Mouse (Mus musculus): ENCODE data around the gene Arhgef12.

Arhgef12 gene

DNA sequence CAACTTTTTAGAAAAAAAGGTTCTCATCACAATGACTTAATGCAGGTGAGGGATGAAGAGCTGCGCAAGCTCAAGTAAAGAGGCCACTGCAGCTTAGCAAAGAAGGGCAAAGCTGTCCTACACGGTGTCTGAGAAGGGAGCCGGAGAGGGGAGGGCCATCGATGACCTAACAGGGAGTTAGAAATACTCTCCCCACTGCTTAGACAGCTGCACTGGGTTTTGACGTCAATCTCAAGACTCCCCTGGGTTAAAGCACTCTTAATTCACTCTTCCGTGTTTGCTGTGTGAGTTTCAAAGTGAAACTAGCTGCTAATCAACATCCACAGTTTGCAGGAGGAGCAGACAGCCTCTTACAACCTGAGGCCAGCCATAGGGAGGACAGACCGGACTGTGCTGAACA is 30.9 kb downstream of the Arhgef12 start:
- no peak for DNase-seq (ENCODE audit: low spot score in 2 of 2)

DNA sequence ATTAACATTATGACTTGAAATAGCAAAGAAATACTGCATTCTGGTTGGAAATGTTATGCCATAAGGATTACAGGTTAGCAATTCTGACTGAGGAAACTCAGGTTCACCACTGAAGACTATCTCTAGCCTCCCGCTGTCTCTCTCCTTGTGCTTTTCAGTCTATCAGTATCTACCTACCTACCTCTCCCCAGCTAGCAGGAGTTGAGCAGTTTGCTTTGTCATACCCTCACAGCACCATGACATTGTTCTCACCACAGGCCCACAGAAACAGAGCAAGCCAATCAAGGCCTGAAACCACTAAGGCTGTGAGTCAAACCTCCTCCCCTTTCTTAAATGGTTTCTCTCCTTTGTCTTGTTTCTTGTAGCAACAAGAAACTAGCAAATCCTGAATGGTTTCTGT is 32.4 kb downstream of the Arhgef12 start:
- DNase-seq (ENCODE audit: low spot score in 2 of 2) = no peak

DNA sequence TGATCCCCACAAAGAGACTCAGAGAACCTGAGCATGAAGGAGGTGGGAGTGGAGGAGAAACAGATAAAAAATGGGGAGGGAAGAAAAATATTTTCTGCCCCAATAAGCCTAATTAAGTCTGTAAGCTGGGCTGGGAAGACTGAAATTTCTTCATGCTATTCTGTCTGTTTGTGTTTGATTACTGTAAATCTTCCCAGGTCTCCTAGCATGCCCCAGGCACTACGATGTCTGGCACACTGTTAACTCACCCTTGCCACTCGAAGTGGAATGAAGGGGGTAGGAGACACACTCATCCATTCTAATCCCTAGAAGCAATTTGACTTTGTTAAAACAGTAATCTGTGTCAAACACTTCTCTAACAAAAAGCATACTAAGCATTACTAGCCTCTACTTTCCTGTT is 35.3 kb downstream of the Arhgef12 start:
- DNase-seq (ENCODE audit: low spot score in 2 of 2) = no peak

DNA sequence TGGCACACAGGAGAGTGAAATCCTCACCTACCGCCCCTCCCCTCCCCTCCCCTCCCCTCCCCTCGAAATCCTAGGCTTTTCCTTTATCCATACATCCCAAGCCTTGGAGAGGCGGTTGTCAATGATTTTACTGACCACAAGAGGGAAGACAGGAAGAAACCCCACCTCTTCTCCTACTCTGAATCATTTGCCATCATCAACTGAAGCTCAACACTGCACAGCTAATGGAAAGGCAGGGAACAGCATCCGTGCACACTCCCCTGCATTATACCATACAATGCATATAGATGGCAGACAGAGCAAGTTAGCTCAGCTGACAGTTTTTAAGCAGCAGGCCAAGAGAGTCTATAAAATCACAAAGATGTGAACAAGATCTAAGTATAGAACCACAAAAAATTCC is 35.9 kb downstream of the Arhgef12 start:
- DNase-seq (ENCODE audit: low spot score in 2 of 2) = no peak

GRCm38 (mm10) chr9:43070566-43070965 is 36.5 kb downstream of the Arhgef12 start:
- no peak for DNase-seq (ENCODE audit: low spot score in 2 of 2)

GRCm38 (mm10) chr9:43070153-43070552 is 36.9 kb downstream of the Arhgef12 start:
- no peak for DNase-seq (ENCODE audit: low spot score in 2 of 2)

DNA sequence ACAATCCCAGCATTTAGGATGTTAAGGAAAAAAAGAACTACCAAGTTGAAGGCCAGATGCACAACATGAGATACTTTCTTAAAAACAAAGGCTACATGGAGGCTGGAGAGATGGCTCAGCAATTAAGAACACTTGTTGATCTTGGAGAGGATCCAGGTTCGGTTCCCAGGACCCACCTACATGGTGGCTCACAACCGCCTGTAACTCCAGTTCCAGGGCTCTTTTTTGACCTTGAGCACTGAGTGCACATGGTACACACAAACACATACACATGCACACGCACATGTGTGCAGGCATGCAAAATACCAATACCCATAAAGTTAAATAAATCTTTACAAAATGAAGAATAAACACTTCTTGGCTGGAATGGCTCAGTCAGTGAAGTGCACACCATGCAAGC is 39.1 kb downstream of the Arhgef12 start:
- DNase-seq (ENCODE audit: low spot score in 2 of 2) = no peak

DNA sequence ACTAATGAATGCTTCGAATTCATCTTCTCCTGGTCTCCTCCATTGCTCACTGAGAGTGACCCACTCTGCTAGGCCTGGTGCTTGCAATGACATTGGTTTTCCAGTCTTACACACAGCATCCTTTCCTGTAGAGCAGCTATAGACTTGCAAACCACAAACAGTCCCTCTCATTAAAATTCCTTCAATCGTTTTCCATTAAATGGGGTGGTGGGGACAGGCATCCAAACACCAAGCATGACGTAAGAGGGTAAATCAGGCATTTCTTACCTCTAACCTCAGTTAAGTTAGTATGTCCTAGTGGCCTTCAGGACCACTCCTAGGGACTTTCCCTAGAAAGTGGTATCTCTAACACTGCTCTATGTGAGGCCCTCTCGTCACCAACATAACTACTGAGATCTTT is 41.8 kb downstream of the Arhgef12 start:
- DNase-seq (ENCODE audit: low spot score in 2 of 2) = no peak

- no peak for DNase-seq (ENCODE audit: low spot score in 2 of 2)
Measured at GRCm38 (mm10) chr9:43061545-43061944, 45.5 kb downstream of the Arhgef12 start.

DNA sequence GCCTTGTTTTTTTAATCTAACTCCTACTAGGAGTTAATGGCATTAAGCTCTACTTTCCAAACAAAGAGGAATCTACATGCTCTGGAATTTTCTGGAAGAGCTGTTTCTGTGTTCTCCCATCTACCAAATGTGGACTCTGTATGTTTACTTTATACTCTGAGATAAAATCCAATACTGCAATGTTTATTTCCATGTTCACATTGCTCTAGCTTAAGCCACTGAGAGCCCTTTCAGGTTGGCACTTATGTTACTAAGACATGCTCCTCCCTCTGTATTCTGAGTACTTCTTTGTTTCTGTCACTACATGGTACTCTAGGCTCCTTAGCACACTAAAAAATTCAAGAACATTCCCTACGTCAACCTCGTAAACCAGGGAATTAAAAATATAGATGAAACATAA is 56.6 kb downstream of the Arhgef12 start:
- DNase-seq (ENCODE audit: low spot score in 2 of 2) = no peak

- no peak for DNase-seq (ENCODE audit: low spot score in 2 of 2)
Measured at GRCm38 (mm10) chr9:43044481-43044880, 62.6 kb downstream of the Arhgef12 start.

GRCm38 (mm10) chr9:43038466-43038865 is 68.6 kb downstream of the Arhgef12 start:
- DNase-seq (ENCODE audit: low spot score in 2 of 2) = no peak

DNA sequence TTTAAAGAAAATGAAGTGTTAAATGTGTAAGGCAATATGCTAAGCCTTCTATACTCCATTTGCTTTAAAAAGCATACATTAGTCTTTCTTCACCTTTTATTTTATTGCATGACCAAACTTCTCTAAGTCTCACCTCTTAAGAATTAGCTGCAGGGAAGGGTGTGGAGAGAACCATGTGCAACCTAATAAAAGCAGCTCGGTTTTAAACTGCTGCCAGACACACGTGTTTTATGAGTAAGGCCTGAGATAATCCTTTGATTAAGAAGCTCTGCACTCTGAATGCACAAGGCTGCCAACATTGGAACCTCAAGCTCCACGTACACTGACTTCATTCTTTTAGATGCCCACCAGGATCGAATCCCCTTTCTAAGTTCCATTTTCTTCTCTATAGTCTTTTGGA is 71.8 kb downstream of the Arhgef12 start:
- no peak for DNase-seq (ENCODE audit: low spot score in 2 of 2)

GRCm38 (mm10) chr9:43034273-43034672 is 72.8 kb downstream of the Arhgef12 start:
- no peak for DNase-seq (ENCODE audit: low spot score in 2 of 2)

GRCm38 (mm10) chr9:43027757-43028156 is 79.3 kb downstream of the Arhgef12 start:
- no peak for DNase-seq (ENCODE audit: low spot score in 2 of 2)

DNA sequence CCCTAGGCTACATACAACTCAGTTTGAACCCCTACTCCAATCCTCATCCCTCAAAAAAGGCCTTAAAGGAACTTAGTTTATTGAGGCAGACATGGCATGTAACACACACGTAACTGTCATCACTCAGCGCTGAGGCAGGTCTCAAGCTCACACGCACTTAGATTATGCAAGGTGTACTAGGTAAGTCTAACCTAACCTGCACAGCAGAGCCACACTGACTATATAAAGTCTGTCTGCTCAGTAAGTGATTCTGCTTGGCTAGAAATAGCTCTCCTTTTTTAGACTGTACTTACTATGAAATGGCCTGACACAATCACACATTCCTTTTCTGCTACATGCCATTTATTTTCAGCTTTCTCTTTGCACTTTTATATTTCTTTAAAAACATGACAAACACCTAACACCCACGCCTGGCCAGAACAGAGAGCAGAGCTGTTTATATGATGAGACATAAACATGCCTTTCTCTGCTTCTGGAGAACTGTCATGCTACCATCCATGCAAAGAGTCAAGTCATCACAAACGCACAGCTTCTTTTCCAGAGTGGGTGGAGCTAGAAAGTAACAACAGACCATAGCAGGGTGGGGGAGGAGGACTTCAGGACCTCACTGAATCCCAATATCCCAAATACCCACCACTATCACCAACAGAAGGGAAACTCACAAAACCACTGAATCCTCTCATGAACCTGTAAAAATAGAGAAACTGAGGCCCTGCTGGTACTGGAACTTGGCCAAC is 85.4 kb downstream of the Arhgef12 start:
- DNase-seq (ENCODE audit: low spot score in 2 of 2) = peak in 1 of 2 experiments; percentile 18

DNA sequence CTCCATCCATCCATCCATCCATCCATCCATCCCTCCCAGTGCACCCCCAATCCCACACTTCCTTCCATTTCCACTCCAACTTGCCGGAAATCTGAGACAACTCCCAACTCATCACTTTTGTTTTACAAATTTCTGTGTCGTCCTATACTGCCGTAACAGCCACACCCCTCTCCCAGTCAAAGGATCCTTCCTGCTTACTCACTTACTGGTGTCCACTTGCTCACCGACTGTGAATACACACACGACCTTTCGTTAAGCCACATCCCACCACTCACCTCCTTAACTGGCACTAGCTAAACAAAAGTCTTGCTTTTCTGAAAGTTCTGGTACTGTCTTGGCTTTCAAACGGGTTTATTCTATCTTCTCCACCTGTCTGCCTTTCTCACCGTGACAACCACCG is 87.4 kb downstream of the Arhgef12 start:
- DNase-seq (ENCODE audit: low spot score in 2 of 2) = no peak

- no peak for DNase-seq (ENCODE audit: low spot score in 2 of 2)
Measured at GRCm38 (mm10) chr9:43015786-43016185, 91.3 kb downstream of the Arhgef12 start.

GRCm38 (mm10) chr9:43015366-43015765 is 91.7 kb downstream of the Arhgef12 start:
- DNase-seq (ENCODE audit: low spot score in 2 of 2) = no peak

- no peak for DNase-seq (ENCODE audit: low spot score in 2 of 2)
Measured at GRCm38 (mm10) chr9:43014886-43015285, 92.2 kb downstream of the Arhgef12 start.

- no peak for DNase-seq (ENCODE audit: low spot score in 2 of 2)
Measured at GRCm38 (mm10) chr9:43012541-43012940, 94.5 kb downstream of the Arhgef12 start.

GRCm38 (mm10) chr9:43011061-43011460 is 96.0 kb downstream of the Arhgef12 start:
- DNase-seq (ENCODE audit: low spot score in 2 of 2) = no peak

DNA sequence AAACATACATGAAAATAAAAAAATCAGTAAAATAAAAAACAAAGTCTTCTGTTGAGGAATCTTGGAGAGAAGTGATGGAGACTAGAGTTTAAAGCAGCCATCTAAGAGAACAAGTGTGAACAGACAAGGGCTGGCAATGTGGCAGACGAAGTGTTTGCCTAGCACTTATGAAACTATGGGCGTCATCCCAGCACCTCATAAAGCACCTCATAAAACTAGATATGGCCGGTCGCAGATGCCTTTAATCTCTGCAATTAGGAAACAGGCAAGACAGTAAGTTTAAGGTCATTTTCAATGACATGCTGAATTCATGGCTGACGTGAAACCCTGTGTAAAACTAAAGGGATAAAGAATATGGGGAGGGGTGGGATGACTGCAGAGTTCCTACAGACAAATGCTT is 103.2 kb downstream of the Arhgef12 start:
- DNase-seq (ENCODE audit: low spot score in 2 of 2) = no peak

- no peak for DNase-seq (ENCODE audit: low spot score in 2 of 2)
Measured at GRCm38 (mm10) chr9:43003017-43003416, 104.0 kb downstream of the Arhgef12 start.
